Mouse (Mus musculus) kidney, adult 2 months (tissue): Measurements from ENCODE around the gene Arhgef7. TPM values are rescaled to one million over a fixed set of nuclear protein-coding genes. Genes with fewer than 3 reads are reported as not detected.

Experiments
- DNase-seq: peaks from one replicate; pipeline ENCODE4 v3.0.0; 2021
- H3K27ac ChIP-seq: fragments of 200-500 bp; 2 replicates; pipeline ENCODE4 v1.5.1; 2012; ENCODE audit warnings: low read depth, low read length, control low read depth, inconsistent platforms; ENCODE audit not compliant: insufficient read depth
- H3K27me3 ChIP-seq: fragments of 200-500 bp; replicated peaks from 2 replicates; pipeline ENCODE4 v1.6.1; 2012; ENCODE audit warnings: mild to moderate bottlenecking, moderate library complexity, low read length, inconsistent platforms; ENCODE audit not compliant: control insufficient read depth, insufficient read depth
- H3K36me3 ChIP-seq: fragments of 200-500 bp; 2 replicates; pipeline ENCODE4 v1.6.1; 2012; ENCODE audit warnings: mild to moderate bottlenecking, moderate library complexity, low read length, inconsistent platforms; ENCODE audit not compliant: control insufficient read depth, insufficient read depth
- H3K4me1 ChIP-seq: fragments of 200-500 bp; 2 replicates; pipeline ENCODE4 v1.6.1; 2011; ENCODE audit warnings: low read length; ENCODE audit not compliant: control insufficient read depth, insufficient read depth
- H3K4me3 ChIP-seq: fragments of 200-500 bp; 2 replicates; pipeline ENCODE4 v1.5.1; 2011; ENCODE audit warnings: mild to moderate bottlenecking, low read depth, low read length, control low read depth; ENCODE audit not compliant: insufficient read depth
- CTCF ChIP-seq: fragments of 200-500 bp; conservative IDR thresholded peaks from 2 replicates; pipeline ENCODE4 v1.5.1; 2011; ENCODE audit warnings: low read depth, mild to moderate bottlenecking, control low read depth, low read length, moderate library complexity, mixed read lengths; ENCODE audit not compliant: insufficient read depth, insufficient read length
- POLR2A ChIP-seq: fragments of 200-500 bp; IDR thresholded peaks from one replicate; pipeline ENCODE4 v1.6.1; 2011; ENCODE audit warnings: low read depth, low read length, control low read depth
- WGBS: fragments of 180-500 bp; shearing (Covaris S2); methylation state at CpG from one replicate; pipeline ENCODE4 v1.1.7; 2018; 5-methylcytosine and 5-hydroxymethylcytosine counted together
- polyA plus RNA-seq: library from polyadenylated mRNA; depleted of rRNA; stranded (reverse); fragments of >200 nt; gene quantifications from 2 replicates; pipeline ENCODE4 v1.2.3, GENCODE M21; 2012

The Arhgef7 gene
- polyA plus RNA-seq, 1 experiment, result 49.6 TPM

DNA sequence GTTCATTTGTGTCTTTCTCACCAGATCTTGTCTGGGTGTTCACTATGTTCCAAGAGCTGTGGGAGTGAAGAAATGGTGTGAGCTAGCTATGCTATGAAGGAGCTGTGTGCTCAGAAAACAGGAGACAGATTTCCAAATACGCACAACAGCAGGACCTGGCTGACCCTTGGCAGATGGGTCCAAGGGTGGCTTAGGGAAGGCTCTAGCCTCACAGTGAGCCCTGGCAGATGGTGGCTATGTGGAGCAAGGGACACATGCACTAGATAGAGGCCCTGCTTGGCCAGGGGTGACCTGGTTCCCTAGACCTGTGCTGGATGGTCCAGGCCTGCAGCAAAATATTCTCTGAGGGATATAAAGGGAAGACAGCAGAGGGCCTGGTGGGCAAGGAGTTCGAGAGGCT is 13.3 kb downstream of the Arhgef7 start:
- no peak overlapping the region for H3K27ac ChIP-seq
- WGBS, result 67% methylated on average over 2 of the region's 2 CpGs

DNA sequence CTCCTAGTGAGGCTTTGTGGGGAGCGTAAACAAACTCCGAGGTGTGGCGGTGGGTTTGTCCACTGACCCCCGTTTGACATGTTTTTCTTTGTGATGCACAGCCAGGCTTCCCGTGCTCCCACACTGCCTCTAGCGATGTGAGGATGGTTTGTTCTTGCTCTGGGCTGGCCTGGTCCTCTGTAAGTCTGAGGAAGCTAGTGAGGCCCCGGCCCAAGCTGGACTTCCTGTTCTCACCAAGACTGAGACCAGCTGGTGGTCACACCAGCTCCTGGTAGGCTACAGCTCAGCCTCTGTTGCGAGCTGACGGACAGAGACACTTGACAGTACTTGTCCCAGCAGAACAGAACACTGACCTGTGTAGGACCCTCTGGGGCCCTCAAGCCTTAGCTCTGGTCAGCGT is 16.1 kb downstream of the Arhgef7 start:
- no peak overlapping the region for H3K27ac ChIP-seq
- TF ChIP-seq POLR2A, result no peak
- no peak for TF ChIP-seq CTCF
- H3K27me3 ChIP-seq, result no peaks in the 10 kb centered on the region
- no peak overlapping the region for H3K4me3 ChIP-seq
- no peak for DNase-seq
- H3K36me3 ChIP-seq, result no peaks in the 10 kb centered on the region
- 50% methylated on average over 10 of the region's 10 CpGs for WGBS
- H3K4me1 ChIP-seq, result 0 out of 2 replicates have a peak, but pooled peaks cover 6% of the 10 kb centered on the region

More for the DNA sequence above, 13.3 kb downstream of the Arhgef7 start:
- Histone ChIP-seq H3K4me1 (0 out of 2 replicates have a peak, but pooled peaks cover 6% of the 10 kb centered on the region), H3K4me3 (no peak overlapping the region), H3K36me3 (no peaks in the 10 kb centered on the region), H3K27me3 (no peaks in the 10 kb centered on the region)
- DNase-seq, result peak; percentile 61
- TF ChIP-seq POLR2A, result no peak
- no peak for TF ChIP-seq CTCF

DNA sequence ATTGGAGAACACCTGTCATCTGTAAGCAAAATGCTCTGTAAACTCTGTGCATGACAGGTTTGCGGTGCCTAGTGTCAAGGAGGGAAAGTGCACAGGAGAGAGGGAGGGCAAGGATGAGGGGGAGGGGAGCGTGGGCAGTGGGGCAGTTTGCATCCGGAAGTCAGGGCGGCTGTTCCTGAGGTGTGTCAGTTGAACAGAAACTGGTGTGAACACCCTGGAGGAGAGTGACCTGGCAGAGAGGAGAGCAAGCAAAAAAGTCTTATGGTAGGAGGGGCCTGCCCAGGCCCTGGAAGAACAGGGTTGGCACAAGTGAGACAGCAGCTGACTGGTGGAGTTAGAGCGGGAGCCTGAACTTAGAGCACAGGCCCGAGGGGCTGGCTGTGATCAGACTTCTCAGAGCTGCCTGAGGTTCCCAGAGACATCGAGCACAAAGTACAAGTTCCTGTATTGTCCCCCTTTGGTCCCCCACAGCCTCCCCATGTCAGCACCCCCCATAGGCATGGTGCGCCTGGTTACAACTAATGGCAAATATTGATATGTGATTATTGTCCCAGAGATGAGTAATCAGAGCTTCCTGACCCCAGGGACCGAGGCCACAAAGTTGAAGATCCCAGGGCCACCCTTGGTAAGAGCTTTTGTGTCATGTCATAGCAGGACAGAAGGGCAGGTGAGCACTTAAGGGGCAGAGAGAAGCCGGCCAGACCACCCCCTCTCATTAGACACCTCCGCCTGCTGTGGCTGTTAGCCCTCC is 19.5 kb downstream of the Arhgef7 start:
- no peak overlapping the region for H3K27ac ChIP-seq
- TF ChIP-seq CTCF (no peak), POLR2A (no peak)

GRCm38 (mm10) chr8:11749472-11749871 is 22.0 kb downstream of the Arhgef7 start:
- H3K27me3 ChIP-seq, result no peaks in the 10 kb centered on the region
- no peak overlapping the region for H3K4me3 ChIP-seq
- no peak for TF ChIP-seq CTCF
- TF ChIP-seq POLR2A, result no peak
- WGBS, result 59% methylated on average over 6 of the region's 6 CpGs
- no peaks in the 10 kb centered on the region for H3K36me3 ChIP-seq
- no peak overlapping the region for H3K27ac ChIP-seq
- DNase-seq, result no peak
- no peaks in the 10 kb centered on the region for H3K4me1 ChIP-seq

More for the DNA sequence above, 19.5 kb downstream of the Arhgef7 start:
- H3K4me3 ChIP-seq, result no peak overlapping the region
- peak; percentile 71 for DNase-seq
- WGBS, result 55% methylated on average over 11 of the region's 11 CpGs
- no peaks in the 10 kb centered on the region for H3K27me3 ChIP-seq
- no peaks in the 10 kb centered on the region for H3K4me1 ChIP-seq
- no peaks in the 10 kb centered on the region for H3K36me3 ChIP-seq

GRCm38 (mm10) chr8:11752338-11752737 is 24.8 kb downstream of the Arhgef7 start:
- TF ChIP-seq CTCF (no peak), POLR2A (no peak)
- H3K27me3 ChIP-seq, result no peaks in the 10 kb centered on the region
- H3K36me3 ChIP-seq, result no peaks in the 10 kb centered on the region
- H3K4me1 ChIP-seq, result 0 out of 2 replicates have a peak, but pooled peaks cover under 1% of the 10 kb centered on the region
- no peak overlapping the region for H3K27ac ChIP-seq
- no peak for DNase-seq
- no peak overlapping the region for H3K4me3 ChIP-seq
- WGBS, result 62% methylated on average over 3 of the region's 3 CpGs

- no peak overlapping the region for H3K4me3 ChIP-seq
- no peak overlapping the region for H3K27ac ChIP-seq
- H3K4me1 ChIP-seq, result peaks cover 3% of the 10 kb centered on the region; the same call in 1 of the 2 replicates
- TF ChIP-seq POLR2A (no peak), CTCF (no peak)
- 65% methylated on average over 11 of the region's 11 CpGs for WGBS
- H3K36me3 ChIP-seq, result no peaks in the 10 kb centered on the region
- no peaks in the 10 kb centered on the region for H3K27me3 ChIP-seq
- no peak for DNase-seq
These were observed 25.8 kb downstream of the Arhgef7 start for GRCm38 (mm10) chr8:11753155-11753941.

GRCm38 (mm10) chr8:11754723-11755122 is 27.2 kb downstream of the Arhgef7 start:
- TF ChIP-seq CTCF (no peak), POLR2A (no peak)
- Histone ChIP-seq H3K27me3 (no peaks in the 10 kb centered on the region), H3K4me3 (no peak overlapping the region), H3K27ac (no peak overlapping the region), H3K36me3 (no peaks in the 10 kb centered on the region), H3K4me1 (peaks cover 5% of the 10 kb centered on the region; the same call in 1 of the 2 replicates)
- DNase-seq, result no peak
